Mouse (Mus musculus): ENCODE data around the gene Cd2ap. TPM values are rescaled to one million over a fixed set of nuclear protein-coding genes. Genes with fewer than 3 reads are reported as not detected.
"Not testable (repeated sequence)": the region's sequence is repeated elsewhere in the genome, so short reads cannot be mapped to it uniquely, and the experiment has no call there.

The Cd2ap gene
- total and polyA plus RNA-seq, 3 experiments, result 8.1 to 35.9 (median 24.2) TPM

DNA sequence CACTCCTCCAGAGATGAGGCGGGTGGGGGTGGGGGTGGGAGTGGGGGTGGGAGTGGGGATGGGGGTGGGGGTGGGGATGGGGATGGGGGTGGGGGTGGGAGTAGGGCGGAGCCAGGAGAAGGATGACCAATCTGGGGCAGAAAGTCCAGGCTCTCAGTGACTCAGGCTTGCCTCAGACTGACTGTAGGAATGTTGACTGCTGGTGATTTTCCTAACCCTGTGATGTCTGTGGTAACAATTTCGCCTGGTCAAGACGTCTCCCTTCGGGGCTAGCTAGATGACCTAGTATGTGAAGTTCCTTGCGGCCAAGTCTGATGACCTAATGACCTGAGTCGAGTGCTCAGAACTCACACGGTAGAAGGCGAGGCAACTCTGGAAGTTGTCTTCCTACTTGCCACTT, 32.9 kb upstream of the Cd2ap start:
- H3K36me3 ChIP-seq (replicated peaks), result no peaks in the 10 kb centered on the region
- no peaks in the 10 kb centered on the region for H3K27me3 ChIP-seq (ENCODE audit: insufficient read depth, low read length)
- peaks cover 16% of the 10 kb centered on the region for H3K9me3 ChIP-seq (replicated peaks)
- no peak overlapping the region for H3K4me3 ChIP-seq (ENCODE audit: low read depth, low read length)
- DNase-seq (ENCODE audit: low spot score) (no peak), ATAC-seq (ENCODE audit: extremely low read depth, insufficient number of reproducible peaks, low FRiP score, poor library complexity, severe bottlenecking) (no peak)
- TF ChIP-seq TAL1 (conservative IDR thresholded peaks at IDR 0.05; ENCODE audit: low read depth, low read length), result no peak
- no peaks in the 10 kb centered on the region for H3K4me1 ChIP-seq (ENCODE audit: insufficient read depth, low read depth, low read length)

- ATAC-seq (ENCODE audit: extremely low read depth, insufficient number of reproducible peaks, low FRiP score, poor library complexity, severe bottlenecking) (no peak), DNase-seq (ENCODE audit: low spot score) (no peak)
- no peaks in the 10 kb centered on the region for H3K27me3 ChIP-seq (ENCODE audit: insufficient read depth, low read length)
- H3K9me3 ChIP-seq (replicated peaks), result peaks cover 16% of the 10 kb centered on the region
- H3K4me3 ChIP-seq (ENCODE audit: low read depth, low read length), result no peak overlapping the region
- H3K4me1 ChIP-seq (ENCODE audit: insufficient read depth, low read depth, low read length), result no peaks in the 10 kb centered on the region
- H3K36me3 ChIP-seq (replicated peaks), result no peaks in the 10 kb centered on the region
- TF ChIP-seq GATA1 (IDR thresholded peaks at IDR 0.05; ENCODE audit: borderline replicate concordance, low read length) (no peak), CTCF (IDR thresholded peaks at IDR 0.05; ENCODE audit: low read depth, low read length) (no peak), POLR2AphosphoS5 (IDR thresholded peaks at IDR 0.05; ENCODE audit: insufficient replicate concordance, low read depth, low read length) (no peak)
Observed at GRCm38 (mm10) chr17:42908744-42909370, 32.4 kb upstream of the Cd2ap start.

DNA sequence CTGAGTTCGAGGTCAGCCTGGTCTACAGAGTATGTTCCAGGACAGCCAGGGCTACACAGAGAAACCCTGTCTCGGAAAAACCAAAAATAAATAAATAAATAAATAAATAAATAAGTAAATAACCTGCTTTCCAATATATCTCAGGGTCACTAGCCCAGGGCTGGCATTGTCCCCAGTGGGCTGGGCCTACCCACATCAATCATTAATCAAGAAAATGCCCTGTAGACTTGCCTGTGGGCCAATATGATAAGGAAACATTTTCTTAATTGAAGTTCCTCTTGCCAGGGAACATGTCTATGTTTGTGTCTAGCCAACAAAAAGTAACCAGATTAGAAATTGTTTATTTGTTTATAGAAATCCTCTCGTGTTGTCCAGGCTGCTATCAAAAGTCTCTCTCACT, 31.7 kb upstream of the Cd2ap start:
- ATAC-seq (ENCODE audit: extremely low read depth, insufficient number of reproducible peaks, low FRiP score, poor library complexity, severe bottlenecking), result no peak
- no peaks in the 10 kb centered on the region for H3K4me1 ChIP-seq (ENCODE audit: insufficient read depth, low read depth, low read length)
- no peak overlapping the region for H3K4me3 ChIP-seq (ENCODE audit: low read depth, low read length)
- H3K36me3 ChIP-seq (replicated peaks), result no peaks in the 10 kb centered on the region
- no peak for TF ChIP-seq TAL1 (conservative IDR thresholded peaks at IDR 0.05; ENCODE audit: low read depth, low read length)
- TF ChIP-seq GATA1 (IDR thresholded peaks at IDR 0.05; ENCODE audit: borderline replicate concordance, low read length), result no peak
- no peak for TF ChIP-seq POLR2AphosphoS5 (IDR thresholded peaks at IDR 0.05; ENCODE audit: insufficient replicate concordance, low read depth, low read length)
- TF ChIP-seq CTCF (IDR thresholded peaks at IDR 0.05; ENCODE audit: low read depth, low read length), result no peak
- TF ChIP-seq GATA2 (IDR thresholded peaks at IDR 0.05; ENCODE audit: borderline replicate concordance, low read depth, low read length), result no peak
- no peak for DNase-seq (ENCODE audit: low spot score)
- H3K27me3 ChIP-seq (ENCODE audit: insufficient read depth, low read length), result no peaks in the 10 kb centered on the region
- peaks cover 16% of the 10 kb centered on the region for H3K9me3 ChIP-seq (replicated peaks)

- H3K27me3 ChIP-seq (ENCODE audit: insufficient read depth, low read length); H3K4me3 ChIP-seq (ENCODE audit: low read depth, low read length); H3K4me1 ChIP-seq (ENCODE audit: insufficient read depth, low read depth, low read length); DNase-seq (ENCODE audit: low spot score); H3K36me3 ChIP-seq (replicated peaks); ATAC-seq (ENCODE audit: extremely low read depth, insufficient number of reproducible peaks, low FRiP score, poor library complexity, severe bottlenecking): not testable (repeated sequence)
- H3K9me3 ChIP-seq (replicated peaks), result peaks cover 16% of the 10 kb centered on the region
Observed at GRCm38 (mm10) chr17:42906456-42906855, 30.0 kb upstream of the Cd2ap start.

GRCm38 (mm10) chr17:42905919-42906318, 29.5 kb upstream of the Cd2ap start:
- H3K4me3 ChIP-seq (ENCODE audit: low read depth, low read length), result no peak overlapping the region
- no peaks in the 10 kb centered on the region for H3K4me1 ChIP-seq (ENCODE audit: insufficient read depth, low read depth, low read length)
- ATAC-seq (ENCODE audit: extremely low read depth, insufficient number of reproducible peaks, low FRiP score, poor library complexity, severe bottlenecking) (no peak), DNase-seq (ENCODE audit: low spot score) (no peak)
- no peaks in the 10 kb centered on the region for H3K36me3 ChIP-seq (replicated peaks)
- H3K9me3 ChIP-seq (replicated peaks), result peaks cover 16% of the 10 kb centered on the region
- TF ChIP-seq POLR2AphosphoS5 (IDR thresholded peaks at IDR 0.05; ENCODE audit: insufficient replicate concordance, low read depth, low read length) (no peak), GATA2 (IDR thresholded peaks at IDR 0.05; ENCODE audit: borderline replicate concordance, low read depth, low read length) (no peak), CTCF (IDR thresholded peaks at IDR 0.05; ENCODE audit: low read depth, low read length) (no peak), TAL1 (conservative IDR thresholded peaks at IDR 0.05; ENCODE audit: low read depth, low read length) (no peak), GATA1 (IDR thresholded peaks at IDR 0.05; ENCODE audit: borderline replicate concordance, low read length) (no peak)
- H3K27me3 ChIP-seq (ENCODE audit: insufficient read depth, low read length), result no peaks in the 10 kb centered on the region

GRCm38 (mm10) chr17:42900795-42901194, 24.3 kb upstream of the Cd2ap start:
- no peak for DNase-seq (ENCODE audit: low spot score)
- no peak overlapping the region for H3K4me3 ChIP-seq (ENCODE audit: low read depth, low read length)
- ATAC-seq (ENCODE audit: extremely low read depth, insufficient number of reproducible peaks, low FRiP score, poor library complexity, severe bottlenecking), result no peak
- no peak for TF ChIP-seq TAL1 (conservative IDR thresholded peaks at IDR 0.05; ENCODE audit: low read depth, low read length)
- no peak for TF ChIP-seq CTCF (IDR thresholded peaks at IDR 0.05; ENCODE audit: low read depth, low read length)
- TF ChIP-seq POLR2AphosphoS5 (IDR thresholded peaks at IDR 0.05; ENCODE audit: insufficient replicate concordance, low read depth, low read length), result no peak
- TF ChIP-seq GATA2 (IDR thresholded peaks at IDR 0.05; ENCODE audit: borderline replicate concordance, low read depth, low read length), result no peak
- TF ChIP-seq GATA1 (IDR thresholded peaks at IDR 0.05; ENCODE audit: borderline replicate concordance, low read length), result no peak
- no peaks in the 10 kb centered on the region for H3K27me3 ChIP-seq (ENCODE audit: insufficient read depth, low read length)
- H3K9me3 ChIP-seq (replicated peaks), result no peaks in the 10 kb centered on the region
- no peaks in the 10 kb centered on the region for H3K4me1 ChIP-seq (ENCODE audit: insufficient read depth, low read depth, low read length)
- H3K36me3 ChIP-seq (replicated peaks), result no peaks in the 10 kb centered on the region

GRCm38 (mm10) chr17:42887282-42887707, 10.8 kb upstream of the Cd2ap start:
- TF ChIP-seq TAL1 (conservative IDR thresholded peaks at IDR 0.05; ENCODE audit: low read depth, low read length), result no peak
- no peak for TF ChIP-seq GATA2 (IDR thresholded peaks at IDR 0.05; ENCODE audit: borderline replicate concordance, low read depth, low read length)
- TF ChIP-seq POLR2AphosphoS5 (IDR thresholded peaks at IDR 0.05; ENCODE audit: insufficient replicate concordance, low read depth, low read length), result no peak
- TF ChIP-seq CTCF (IDR thresholded peaks at IDR 0.05; ENCODE audit: low read depth, low read length), result no peak
- no peak for TF ChIP-seq GATA1 (IDR thresholded peaks at IDR 0.05; ENCODE audit: borderline replicate concordance, low read length)
- no peaks in the 10 kb centered on the region for H3K36me3 ChIP-seq (replicated peaks)
- no peaks in the 10 kb centered on the region for H3K27me3 ChIP-seq (ENCODE audit: insufficient read depth, low read length)
- ATAC-seq (ENCODE audit: extremely low read depth, insufficient number of reproducible peaks, low FRiP score, poor library complexity, severe bottlenecking), result no peak
- H3K4me1 ChIP-seq (ENCODE audit: insufficient read depth, low read depth, low read length), result no peaks in the 10 kb centered on the region
- DNase-seq (ENCODE audit: low spot score), result no peak
- no peak overlapping the region for H3K4me3 ChIP-seq (ENCODE audit: low read depth, low read length)
- H3K9me3 ChIP-seq (replicated peaks), result no peaks in the 10 kb centered on the region
